Mouse (Mus musculus) right cerebral cortex, postnatal 4 days (tissue): ENCODE data around the gene Ftl1.

Experiments used
- DNase-seq: peaks from one replicate; pipeline ENCODE4 v3.0.0-alpha.2; 2022

The Ftl1 gene

DNA sequence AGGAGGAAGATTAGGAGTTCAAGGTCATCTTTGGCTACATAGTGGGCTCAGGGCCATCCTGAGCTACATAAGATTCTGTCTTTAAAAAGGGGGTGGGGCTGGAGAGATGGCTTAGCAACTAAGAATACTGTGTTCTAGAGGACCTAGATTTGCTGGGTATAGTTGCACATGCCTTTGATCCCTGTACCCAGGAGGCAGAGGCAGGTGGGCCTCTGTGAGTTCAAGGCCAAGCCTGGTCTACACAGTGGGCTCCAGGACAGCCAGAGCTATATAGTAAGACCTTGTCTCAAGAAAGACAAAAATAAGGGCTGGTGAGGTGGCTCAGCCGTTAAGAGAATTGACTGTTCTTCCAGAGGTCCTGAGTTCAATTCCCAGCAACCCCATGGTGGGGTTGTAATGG, 9.7 kb downstream of the Ftl1 start:
- no peak for DNase-seq

DNA sequence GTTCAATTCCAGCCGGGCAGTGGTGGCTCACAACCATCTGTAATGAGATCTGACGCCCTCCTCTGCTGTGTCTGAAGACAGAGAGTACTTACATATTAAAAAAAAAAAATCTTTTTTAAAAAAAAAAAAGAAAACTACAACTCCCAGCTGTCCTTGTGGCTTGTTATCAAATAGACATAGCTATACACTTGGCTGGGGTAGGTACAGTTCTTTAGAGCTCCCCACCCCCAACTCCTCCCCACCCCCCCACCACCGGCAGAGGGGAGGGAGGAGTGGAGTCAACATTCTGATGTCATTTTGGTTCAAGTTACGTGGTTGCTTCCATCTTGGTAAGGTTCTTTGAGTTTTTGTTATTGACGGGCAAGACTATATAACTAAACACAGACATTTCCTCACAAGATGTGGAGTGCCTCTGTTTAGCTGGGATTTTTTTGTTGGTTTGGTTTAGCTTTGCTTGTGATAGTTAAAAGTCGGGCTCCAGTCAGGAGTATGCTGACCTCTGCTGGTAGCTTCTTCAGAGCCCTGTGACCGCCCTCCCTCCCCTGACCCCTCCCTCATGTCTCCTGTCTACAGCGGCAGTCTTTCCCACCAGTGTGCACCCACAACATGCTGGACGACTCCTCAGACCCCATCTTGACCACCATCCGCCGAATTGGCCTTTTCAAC, 12.2 kb downstream of the Ftl1 start:
- DNase-seq: no peak

- DNase-seq: no peak
Observed at GRCm38 (mm10) chr7:45446589-45446988, 13.1 kb downstream of the Ftl1 start.

- no peak for DNase-seq
Observed at GRCm38 (mm10) chr7:45443526-45444420, 15.9 kb downstream of the Ftl1 start.

GRCm38 (mm10) chr7:45437521-45438276, 22.0 kb downstream of the Ftl1 start, which contains the start of gene Ruvbl2:
TSS of gene Ruvbl2 (minus strand) at chr7:45438096.
- no peak for DNase-seq

GRCm38 (mm10) chr7:45437046-45437445, 22.6 kb downstream of the Ftl1 start:
- DNase-seq: no peak

- no peak for DNase-seq
Observed at GRCm38 (mm10) chr7:45436444-45436843, 23.2 kb downstream of the Ftl1 start.

DNA sequence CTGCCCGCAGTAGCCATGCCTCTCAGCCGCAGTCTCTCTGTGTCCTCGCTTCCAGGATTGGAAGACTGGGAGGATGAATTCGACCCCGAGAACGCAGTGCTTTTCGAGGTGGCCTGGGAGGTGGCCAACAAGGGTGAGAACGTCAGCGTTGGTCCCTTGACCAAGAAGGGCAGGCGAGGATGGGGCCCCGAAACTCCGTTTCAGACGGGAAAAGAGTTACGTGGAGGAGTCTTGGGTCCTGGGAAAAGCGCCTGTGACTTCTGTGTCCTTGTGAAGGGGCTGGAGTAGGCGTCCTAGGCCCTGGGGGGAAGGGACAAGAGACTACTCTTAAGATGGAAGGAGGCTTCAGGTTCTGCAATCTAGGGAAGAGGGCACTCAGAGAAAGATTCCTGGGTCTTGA, 24.6 kb downstream of the Ftl1 start:
- DNase-seq: no peak

DNA sequence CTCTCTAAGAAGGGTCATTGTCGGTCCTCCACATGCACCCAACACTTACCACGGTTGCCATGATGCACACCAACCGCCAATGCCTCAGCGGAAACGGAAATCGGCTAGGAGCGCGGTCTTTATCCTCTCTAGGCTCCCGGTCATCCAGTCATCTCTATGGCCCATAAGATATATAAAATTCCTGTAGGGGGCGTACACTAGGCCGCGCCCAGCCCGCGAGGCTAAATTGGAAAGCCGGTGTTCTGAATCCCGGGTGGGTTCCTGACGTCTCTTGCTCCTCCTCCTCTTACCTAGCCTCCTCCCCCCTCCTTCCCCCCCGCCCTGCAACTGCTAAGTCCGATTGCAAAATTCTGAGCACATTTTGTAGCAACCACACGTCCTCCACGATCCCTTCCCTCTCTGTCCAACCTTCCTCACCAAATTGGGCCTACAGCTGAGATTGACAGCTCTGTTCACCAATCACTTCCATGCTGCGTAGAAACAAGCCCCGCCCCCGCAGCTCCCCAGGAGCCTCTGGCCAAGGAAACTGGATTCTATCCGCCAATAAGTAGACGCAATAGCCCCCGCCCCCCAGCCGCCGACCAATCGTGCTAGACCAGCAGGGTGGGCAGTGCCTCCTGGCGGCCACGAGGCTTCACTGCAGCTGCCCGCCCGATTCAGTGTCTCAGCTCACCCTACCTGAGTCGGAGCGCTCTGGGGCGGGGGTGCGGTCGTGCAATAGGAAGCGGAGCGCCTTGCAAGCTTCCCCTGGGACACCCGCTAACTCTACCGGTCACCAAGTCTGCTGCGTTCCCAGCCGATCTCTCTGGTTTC, 25.3 kb downstream of the Ftl1 start, which contains the start of gene Gys1:
Gene Gys1 (plus strand): TSS at position 642 of the 813 bp plus-strand sequence.
- peak; percentile 100 for DNase-seq

- no peak for DNase-seq
Observed at GRCm38 (mm10) chr7:45433835-45434202, 25.9 kb downstream of the Ftl1 start.

DNA sequence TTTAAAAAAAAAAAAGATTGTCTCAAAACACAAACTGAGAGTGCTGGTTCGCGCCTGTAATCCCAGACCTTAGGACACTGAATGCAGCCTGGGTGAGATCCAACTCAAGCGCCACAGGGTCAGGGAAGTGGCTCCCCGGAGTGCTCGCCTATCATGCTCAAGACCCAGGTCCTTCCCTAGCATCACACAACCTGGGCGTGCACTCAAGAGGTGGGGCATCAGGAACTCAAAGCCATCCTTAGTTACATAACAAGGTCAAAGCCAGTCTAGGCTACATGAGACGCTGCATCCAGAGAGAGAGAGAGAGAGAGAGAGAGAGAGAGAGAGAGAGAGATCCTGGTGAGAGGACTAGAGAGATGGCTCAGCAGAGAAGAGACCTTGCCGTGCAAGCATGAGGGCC, 33.1 kb downstream of the Ftl1 start:
- no peak for DNase-seq

- DNase-seq: no peak
Observed at GRCm38 (mm10) chr7:45421194-45421593, 38.5 kb downstream of the Ftl1 start.

GRCm38 (mm10) chr7:45420615-45420919, 39.1 kb downstream of the Ftl1 start, which contains the start of gene Lhb:
TSS of gene Lhb (plus strand) at chr7:45420820.
- no peak for DNase-seq

- no peak for DNase-seq
Observed at GRCm38 (mm10) chr7:45419859-45420614, 39.6 kb downstream of the Ftl1 start.

GRCm38 (mm10) chr7:45417962-45418492, 41.7 kb downstream of the Ftl1 start:
- no peak for DNase-seq

DNA sequence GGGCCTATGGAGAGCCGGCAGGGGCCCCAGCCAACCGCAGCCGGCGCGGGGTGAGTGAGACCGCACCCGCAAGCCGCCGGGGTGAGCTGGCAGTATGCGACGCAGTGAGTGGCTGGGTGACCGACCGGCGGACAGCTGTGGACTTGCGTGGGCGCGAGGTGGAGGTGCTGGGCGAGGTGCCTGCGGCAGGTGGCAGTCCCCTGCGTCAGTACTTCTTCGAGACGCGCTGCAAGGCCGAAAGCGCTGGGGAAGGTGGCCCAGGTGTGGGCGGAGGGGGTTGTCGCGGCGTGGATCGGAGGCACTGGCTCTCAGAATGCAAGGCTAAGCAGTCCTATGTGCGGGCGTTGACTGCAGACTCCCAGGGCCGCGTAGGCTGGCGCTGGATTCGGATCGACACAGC, 44.0 kb downstream of the Ftl1 start:
- no peak for DNase-seq

DNA sequence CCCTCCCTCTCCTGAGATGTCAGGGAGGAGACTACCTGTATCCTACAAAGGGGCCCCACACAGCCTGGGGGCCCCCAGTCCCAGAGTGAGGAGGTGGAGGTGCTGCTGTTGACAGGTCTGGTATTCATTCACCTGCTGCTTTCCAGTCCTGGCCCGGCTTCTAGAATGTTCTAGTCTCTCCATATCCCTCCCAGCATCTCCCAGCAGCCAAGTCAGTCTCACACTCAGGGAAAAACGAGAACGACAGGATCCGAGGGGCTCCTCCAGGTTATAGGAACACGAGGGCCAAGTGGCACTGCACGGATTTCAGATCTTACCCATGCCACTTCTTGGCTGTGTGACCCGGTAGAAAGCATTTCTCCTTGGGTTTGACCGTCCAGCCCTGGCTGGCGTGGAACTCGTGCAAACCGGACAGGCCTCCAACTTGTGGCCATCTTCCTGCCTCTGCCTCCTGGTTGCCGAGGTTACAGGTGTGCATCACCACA, 44.9 kb downstream of the Ftl1 start:
- no peak for DNase-seq

DNA sequence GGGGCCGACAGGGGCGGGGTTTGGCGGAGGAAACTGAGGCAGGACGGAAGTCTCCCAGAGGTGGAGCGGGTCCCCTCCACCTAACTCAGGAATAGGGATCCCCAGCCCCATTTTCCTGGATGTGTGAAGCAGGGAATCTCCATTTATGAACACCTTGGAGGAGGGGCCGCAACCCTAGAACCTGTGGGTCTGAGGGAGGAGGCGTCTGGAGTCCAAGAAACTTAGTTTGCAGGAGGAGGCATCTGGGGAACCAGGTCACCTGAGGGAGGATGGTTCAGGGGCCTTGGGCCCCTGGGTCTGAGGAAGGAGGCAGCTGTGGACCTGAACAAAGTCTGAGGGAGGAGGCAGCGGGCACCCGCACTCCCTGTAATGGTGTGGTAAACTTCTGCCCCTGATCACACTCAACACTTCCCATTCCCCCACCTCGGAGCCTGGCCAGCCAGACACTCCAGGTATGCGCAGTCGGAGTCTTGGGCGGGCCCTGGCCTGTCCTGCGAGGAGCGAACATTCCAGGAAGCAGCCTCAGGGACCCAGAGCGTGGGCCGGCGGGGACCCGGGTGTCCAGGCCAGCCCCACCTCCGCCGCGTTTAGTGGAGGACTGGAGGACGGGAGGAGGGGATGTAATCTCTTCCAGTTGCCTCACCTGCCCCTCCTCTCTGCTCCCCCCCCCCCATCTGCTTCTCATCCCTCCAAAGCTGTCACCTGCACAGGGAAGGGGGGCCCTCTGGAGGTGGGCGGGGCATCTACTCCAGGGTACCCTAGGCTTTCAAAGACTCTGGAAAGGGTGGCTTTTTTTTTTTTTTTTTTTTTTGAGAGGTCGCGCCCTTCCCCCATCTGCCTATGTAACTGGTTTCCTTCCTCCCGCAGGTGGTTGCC, 45.6 kb downstream of the Ftl1 start:
- no peak for DNase-seq

DNA sequence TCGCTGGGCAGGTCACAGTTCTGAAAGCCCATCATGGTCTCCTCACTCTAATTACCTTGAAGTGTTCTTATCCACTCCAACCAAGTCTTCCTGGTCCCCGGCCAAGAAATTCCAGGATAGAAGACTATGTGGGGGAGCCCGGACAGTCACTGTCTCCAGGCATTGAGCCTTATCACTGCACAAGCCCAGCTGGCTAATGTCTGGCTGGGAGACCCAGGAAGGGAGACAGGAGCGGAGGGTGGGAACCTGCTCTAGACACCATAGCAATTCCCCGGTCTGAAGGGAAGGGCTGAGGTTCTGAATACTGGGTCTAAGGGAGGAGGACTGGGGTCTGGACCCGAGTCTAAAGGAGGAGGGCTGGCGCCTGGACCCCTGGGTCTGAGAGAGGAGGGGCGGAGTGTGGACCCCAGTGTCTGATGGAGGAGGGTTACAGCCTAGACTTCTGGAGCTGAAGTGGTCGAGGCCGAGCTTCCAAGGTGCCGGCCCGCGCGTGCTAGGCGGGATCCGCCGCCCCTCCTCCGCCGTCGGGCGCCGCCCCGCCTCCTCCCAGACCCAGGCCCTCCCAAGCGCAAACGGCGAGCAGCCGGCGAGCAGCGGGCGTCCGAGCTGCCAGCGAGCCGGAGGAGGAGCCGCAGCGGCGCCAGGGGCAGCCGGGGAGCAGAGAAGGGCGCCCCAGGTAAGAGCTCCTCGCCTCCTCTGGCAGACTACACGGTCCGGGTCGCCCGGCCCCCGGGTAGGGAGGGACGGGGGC, 46.4 kb downstream of the Ftl1 start, which contains the start of gene Ntf5:
Gene Ntf5 (plus strand): TSS at position 583 of the 751 bp plus-strand sequence.
- DNase-seq: no peak

DNA sequence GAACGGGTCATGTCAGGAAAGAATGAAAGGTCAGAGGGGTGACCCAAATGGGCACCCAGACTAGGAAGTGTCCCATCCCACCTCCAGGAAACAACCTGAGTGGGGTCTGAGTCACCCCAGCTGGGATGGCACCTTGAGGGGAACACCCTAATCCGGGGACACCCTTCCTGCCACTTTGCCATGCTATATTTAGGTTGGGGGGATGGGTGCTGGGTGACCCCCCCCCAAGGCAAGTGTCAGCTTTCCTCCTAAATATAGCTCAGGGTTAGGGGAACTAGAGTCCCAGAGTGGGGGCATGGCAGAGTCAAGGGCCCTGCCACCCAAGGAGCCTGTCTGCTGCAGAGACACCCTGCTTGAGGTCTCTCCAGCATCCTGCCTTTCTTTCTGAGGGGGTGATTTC, 47.3 kb downstream of the Ftl1 start:
- DNase-seq: no peak
